Comparison of ENCODE assay signal across 9 mouse cellular contexts in genomic region chr2:155515941-155516340, GRCm38 (mm10). TPM values are rescaled to one million over a fixed set of nuclear protein-coding genes. Genes with fewer than 3 reads are reported as not detected.
DNase-seq lines count a peak whose midpoint lies in the region; ATAC-seq and TF ChIP-seq lines count a peak whose summit lies in the region.
"Had no signal": no experiment of that assay in that cellular context is flagged by ENCODE, and none has a peak within 500 bp of the region (broad histone marks: within the 10 kb centered on the region; RNA-seq: fewer than 3 reads in every experiment).

No protein-coding gene starts in this region.

- WGBS in heart, embryonic 12.5 days: 8% methylated on average over 1 of the region's 1 CpGs

- H3K9me3 ChIP-seq in heart, embryonic 12.5 days (replicated peaks): no peaks in the 10 kb centered on the region

- no peak overlapping the region for H3K27ac ChIP-seq in heart, embryonic 12.5 days (ENCODE audit: poor library complexity, severe bottlenecking)
- H3K27ac ChIP-seq in gastrocnemius, adult 2 months: no peak overlapping the region

- no peak overlapping the region for H3K9ac ChIP-seq in heart, embryonic 12.5 days

- peak; percentile 93 for DNase-seq in heart, adult 11 months
- DNase-seq in CD8-positive naive resting alpha-beta T cell, adult 2 months (ENCODE audit: low read depth in 2 of 2, low spot score in 2 of 2): peak; percentile 26 to 53
- peak; percentile 87 for DNase-seq in brain, adult 2 months (ENCODE audit: low read depth, low spot score)
- DNase-seq in gastrocnemius, adult 2 months: peak; percentile 68
- peak; percentile 71 to 74 for DNase-seq in layer of hippocampus, adult 8-10 months (ENCODE audit: low spot score in 2 of 2)
- peak; percentile 83 for DNase-seq in lung, postnatal 36 days
- peak; percentile 71 for DNase-seq in testis, postnatal 10 days (ENCODE audit: low spot score)

- no peak overlapping the region for H3K4me2 ChIP-seq in heart, embryonic 12.5 days

- ATAC-seq in heart, embryonic 12.5 days (ENCODE audit: insufficient number of reproducible peaks, low FRiP score): no peak

- no peaks in the 10 kb centered on the region for H3K36me3 ChIP-seq in heart, embryonic 12.5 days

- intact Hi-C loops in gastrocnemius, adult 2 months (cut with DNase I): loop anchor here (1.0 kb wide), 2 partner anchors 68 to 104 kb away; no protein-coding TSS in a partner anchor

- H3K4me3 ChIP-seq in heart, embryonic 12.5 days: no peak overlapping the region
- no peak overlapping the region for H3K4me3 ChIP-seq in gastrocnemius, adult 2 months

- H3K4me1 ChIP-seq in heart, embryonic 12.5 days (replicated peaks): peaks cover 16% of the 10 kb centered on the region

- peak; percentile 99 for TF ChIP-seq CTCF in gastrocnemius, adult 2 months (IDR thresholded peaks at IDR 0.05)

- peaks cover 25% of the 10 kb centered on the region for H3K27me3 ChIP-seq in heart, embryonic 12.5 days (replicated peaks)

RNA-seq across cellular contexts. Expression of gene Acss2, which starts 1.8 kb away (rescaled TPM):
- polyA plus RNA-seq in heart, embryonic 12.5 days (2016; fragmentation: Nextera tagmentation; extraction: Ambion mirVana): 13.0 and 14.4 TPM in 2 replicates
- total RNA-seq in gastrocnemius, adult 2 months (2021): 10 to 100 TPM; 29.7 to 53.7 TPM
- 10 to 100 TPM; 61.2 to 72.6 (median 61.8) TPM for total RNA-seq in layer of hippocampus, adult 8-10 months (2022)

RNA-seq across cellular contexts. Expression of gene Ggt7, which starts 2.1 kb away (rescaled TPM):
- 2.0 and 3.0 TPM in 2 replicates for polyA plus RNA-seq in heart, embryonic 12.5 days (2016; fragmentation: Nextera tagmentation; extraction: Ambion mirVana)
- under 1 TPM; 0.53 to 0.71 TPM for total RNA-seq in gastrocnemius, adult 2 months (2021)
- 100 to 1,000 TPM; 112 to 119 (median 115) TPM for total RNA-seq in layer of hippocampus, adult 8-10 months (2022)
- total RNA-seq: hematopoietic stem cell, adult 5-6 weeks had no signal

RNA-seq across cellular contexts. Expression of gene Ncoa6, which starts 42.2 kb away (rescaled TPM):
- polyA plus RNA-seq in heart, embryonic 12.5 days (2016; fragmentation: Nextera tagmentation; extraction: Ambion mirVana): 19.2 and 21.7 TPM in 2 replicates
- total RNA-seq in gastrocnemius, adult 2 months (2021): 10 to 100 TPM; 16.3 to 18.7 TPM
- total RNA-seq in layer of hippocampus, adult 8-10 months (2022): 10 to 100 TPM; 58.1 to 63.8 (median 62.3) TPM

Comparison
In these comparisons a context has a peak if more than half of its experiments do, and no peak if none do; other contexts are left out.
1. DNase-seq: peak in every context shown above with its lines; median percentile 93 in heart, adult 11 months; 87 in brain, adult 2 months; 83 in lung, postnatal 36 days; 72 in layer of hippocampus, adult 8-10 months; 71 in testis, postnatal 10 days; 68 in gastrocnemius, adult 2 months; 40 in CD8-positive naive resting alpha-beta T cell, adult 2 months.
2. RNA of gene Ggt7, which starts 2.1 kb away (total RNA-seq): 112 to 119 TPM in layer of hippocampus, adult 8-10 months; 0.53 to 0.71 TPM in gastrocnemius, adult 2 months; every median in the first group is over 10 times any median in the second.